Mouse (Mus musculus) megakaryocyte-erythroid progenitor cell, adult 5-6 weeks (primary cell): ENCODE measurements at regions not wholly inside any gene's neighbourhood (a gene's known extent, or its start where the extent isn't known, plus 50 kb on each side); places are given as distances from the start of the nearest gene placed in this dataset.
A peak's percentile ranks its signal among the peaks of the same experiment; 100 is the strongest.

Experiments used
- ATAC-seq: replicated peaks from 2 replicates; pipeline ENCODE4 v1.8.0; 2016; ENCODE audit warnings: mild to moderate bottlenecking, inconsistent platforms; ENCODE audit not compliant: severe bottlenecking, poor library complexity, low FRiP score, low TSS enrichment

DNA sequence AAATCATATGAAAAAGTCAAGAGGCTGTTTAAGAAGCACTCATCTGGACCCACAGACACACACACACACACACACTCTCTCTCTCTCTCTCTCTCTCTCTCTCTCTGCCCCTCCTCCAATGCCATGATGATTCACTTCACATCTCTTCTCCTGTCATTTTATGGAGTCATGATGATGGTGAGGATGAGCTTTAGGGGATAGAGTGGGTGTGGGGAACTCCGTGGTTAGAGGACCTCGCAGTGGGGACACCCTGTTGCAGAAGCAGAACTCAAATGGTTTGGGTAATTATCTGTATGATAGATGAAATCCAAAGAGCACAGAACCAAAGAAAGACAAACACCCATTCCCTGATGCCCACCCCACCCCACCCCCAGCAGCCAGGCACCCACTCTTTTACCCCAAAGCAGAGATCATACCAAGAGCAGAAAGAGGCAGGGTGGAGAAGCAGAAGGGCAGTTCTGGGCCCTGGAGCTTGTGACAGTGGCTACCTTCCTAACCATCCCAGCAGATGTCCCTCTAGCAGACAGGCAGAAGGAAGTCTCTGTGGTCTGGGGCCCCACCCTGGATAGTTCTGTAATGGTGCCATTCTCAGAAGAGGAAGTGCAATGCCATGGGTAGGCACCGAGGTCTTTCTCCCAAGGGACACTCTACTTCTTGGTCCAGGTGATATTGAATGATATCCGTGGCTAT is 87.6 kb upstream of the Bcl6 start:
- ATAC-seq = no peak

DNA sequence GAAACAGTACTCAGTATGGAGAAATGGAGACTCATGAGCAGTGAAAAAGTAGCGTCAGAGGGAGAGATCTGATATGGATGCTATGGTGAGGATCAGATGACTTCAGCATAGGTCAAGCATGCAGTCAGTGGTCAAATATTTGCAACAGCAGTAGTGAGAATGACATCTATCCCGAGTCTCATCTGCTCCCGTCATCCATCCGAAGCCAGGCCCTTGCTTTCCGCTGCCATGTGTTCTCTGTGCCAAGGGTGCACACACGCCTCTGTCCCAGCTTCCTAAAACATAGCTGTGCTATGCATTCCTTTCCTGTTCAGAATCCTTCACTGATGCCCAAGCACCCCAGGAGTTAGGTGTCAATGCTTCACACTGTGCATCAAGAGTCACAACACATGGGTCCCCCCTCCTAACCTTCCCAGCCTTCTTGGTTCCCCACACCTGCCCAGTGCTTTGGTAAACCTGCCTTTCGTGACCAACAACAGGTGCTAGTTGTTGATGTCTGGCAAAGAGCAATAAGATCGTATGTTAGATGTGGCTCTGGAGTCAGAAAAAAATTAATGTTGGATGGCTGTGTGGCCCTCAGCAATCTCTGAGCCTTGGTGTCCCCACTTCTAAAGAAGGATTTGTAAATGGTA is 85.1 kb upstream of the Bcl6 start:
- no peak for ATAC-seq

DNA sequence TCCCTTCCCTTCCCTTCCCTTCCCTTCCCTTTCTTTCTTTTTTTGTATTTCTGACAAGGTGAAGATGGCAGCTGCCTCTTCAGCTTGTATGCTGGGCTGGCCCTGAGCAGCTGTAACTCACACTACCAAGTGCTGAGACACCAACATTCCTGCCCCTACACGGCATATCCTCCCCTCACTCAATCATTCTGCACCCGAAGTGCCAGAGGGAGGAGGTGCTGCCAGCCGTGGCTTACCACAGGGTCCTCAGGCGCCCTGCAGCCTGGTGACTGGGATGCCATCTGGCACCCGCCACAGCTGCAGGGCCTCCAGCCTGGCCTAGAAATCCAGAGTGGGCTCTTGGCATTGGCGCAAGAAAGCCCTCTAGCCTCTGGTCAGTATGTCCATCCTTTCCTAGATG is 84.4 kb upstream of the Bcl6 start:
- ATAC-seq = no peak

DNA sequence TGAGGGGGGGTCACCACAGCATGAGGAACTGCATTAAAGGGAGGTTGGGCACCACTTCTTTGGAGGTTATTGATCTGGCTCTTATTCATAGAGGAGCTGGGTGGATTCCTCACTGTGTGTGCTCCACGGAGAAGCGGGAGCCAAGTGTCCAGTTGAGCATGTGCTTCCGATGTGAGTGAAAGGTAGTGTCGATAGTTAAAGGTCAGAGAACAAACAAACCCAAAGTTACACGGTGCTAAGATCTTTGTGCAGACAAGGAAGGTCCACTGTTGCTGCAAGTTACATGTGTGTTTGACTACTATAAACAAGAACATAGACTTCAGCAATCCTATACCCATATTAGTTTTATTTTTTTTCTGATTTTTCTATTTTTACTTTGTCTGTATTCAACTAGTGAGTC is 80.8 kb upstream of the Bcl6 start:
- ATAC-seq = no peak

DNA sequence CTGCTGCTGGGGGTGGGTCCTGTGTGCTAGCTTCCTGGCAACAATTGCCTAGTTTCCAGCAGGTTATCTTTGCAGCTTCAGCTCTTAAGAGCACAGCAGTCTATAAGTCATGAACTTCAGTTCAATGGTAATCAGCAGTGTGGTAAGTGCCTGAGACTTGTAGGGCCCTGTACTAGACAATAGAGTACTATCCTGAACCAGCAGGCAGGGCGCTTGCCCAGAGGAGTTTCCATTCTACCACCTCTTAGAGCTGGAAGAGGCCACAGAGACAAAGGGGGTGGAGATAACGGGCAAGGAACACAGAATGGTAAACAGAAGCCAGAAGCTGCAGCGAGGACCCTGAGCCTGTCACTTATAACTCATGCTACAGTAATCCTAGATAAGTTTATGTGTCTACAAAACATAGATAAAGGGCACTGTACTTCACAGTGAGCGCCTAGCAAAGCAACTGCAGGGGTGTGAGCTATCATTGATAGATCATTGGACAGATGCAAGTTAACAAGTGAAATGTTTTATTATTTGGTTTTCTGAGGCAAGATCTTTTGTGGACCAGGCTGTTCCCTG is 79.7 kb upstream of the Bcl6 start:
- ATAC-seq = peak; percentile 96

DNA sequence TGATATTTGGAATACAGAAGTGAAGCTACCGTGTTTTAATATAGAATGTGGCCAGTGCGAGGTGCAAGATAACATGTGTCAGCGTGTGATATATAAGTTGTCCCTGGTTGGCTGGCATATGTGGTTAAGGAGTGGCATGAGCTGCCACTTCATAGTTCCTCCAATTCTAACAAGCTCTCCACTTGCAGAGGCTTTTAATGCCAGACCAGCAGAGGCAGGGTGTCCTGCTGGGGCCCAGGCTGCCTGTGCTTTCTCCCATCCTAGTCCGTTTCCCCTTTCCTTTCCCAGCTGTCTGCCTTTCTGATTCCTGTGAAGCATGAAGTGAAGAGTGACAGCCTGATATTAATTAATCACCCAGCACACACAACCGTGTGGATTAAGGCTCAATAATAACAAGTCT is 73.7 kb upstream of the Bcl6 start:
- ATAC-seq = peak; percentile 98

DNA sequence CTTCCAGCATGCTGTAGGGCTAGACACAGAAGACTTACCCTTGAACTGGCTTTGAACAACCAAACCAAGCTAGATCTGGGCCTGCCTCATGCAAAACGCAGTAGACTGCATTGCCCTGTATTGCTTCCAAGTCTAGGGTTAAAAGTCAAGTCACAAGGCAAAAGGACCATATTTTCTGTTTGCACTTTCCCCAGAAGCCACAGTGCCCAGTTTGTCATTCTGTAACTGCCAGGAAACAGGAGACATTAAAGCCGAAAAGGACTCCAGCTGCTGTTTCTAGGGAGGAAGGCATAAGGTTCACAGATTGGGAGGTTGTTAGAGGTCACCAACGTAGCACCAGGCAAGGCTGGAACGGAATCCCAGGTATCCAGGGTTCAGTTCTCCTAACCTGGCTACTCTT is 72.8 kb upstream of the Bcl6 start:
- ATAC-seq = no peak

DNA sequence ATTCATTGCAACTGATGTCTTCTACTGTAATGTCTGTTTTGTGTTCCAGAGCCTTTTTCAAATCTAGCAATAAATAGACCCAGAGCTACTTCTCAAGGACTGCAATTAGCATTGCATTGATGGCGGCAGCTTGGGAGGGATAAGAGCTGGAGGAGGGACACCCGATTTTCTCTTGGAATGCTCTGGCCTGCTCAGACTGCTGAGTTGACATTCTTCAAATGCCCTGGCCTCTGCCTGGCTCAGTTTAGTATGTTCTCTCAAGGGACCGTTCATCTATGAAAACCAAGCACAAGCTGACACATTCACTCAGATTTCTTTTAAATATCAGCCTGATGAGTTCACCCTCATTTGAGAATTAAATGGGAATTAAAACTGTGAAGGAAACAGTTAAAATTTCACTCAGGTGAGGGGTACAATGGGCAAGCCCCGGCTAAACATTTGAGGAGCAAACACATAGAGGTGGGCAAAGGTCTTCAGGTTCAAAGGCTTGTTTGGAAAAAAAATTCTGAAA is 70.5 kb upstream of the Bcl6 start:
- no peak for ATAC-seq

DNA sequence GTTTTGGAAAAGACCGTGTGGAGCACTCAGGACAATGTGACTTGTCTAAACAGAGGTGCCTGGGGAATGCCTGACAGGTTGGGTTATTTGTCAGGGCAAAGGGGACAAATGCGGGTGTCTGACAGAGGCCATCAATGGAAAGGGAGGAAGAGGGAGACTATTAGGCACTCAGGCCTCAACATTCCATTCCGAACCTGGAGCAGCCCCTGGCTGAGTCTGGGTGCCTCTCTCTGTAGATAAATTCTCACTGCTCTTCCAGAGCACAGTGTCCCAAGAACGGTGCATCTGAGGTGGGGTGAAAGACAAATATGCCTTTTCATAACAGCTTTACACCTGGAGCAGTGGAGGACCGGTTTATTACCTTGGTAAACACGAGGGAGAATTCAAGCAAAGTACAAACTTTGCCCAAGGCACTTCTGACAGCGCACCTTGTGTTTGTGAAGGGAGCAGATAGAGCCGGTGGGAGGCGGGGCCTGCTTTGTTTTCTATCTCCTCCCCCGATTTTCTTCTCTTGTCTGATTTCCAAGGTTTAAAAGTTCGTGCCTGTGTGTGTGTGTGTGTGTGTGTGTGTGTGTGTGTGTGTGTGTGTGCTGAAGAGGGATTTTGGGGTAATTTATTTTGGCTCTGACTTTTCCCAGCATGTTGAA is 68.4 kb upstream of the Bcl6 start:
- ATAC-seq = peak; percentile 72

DNA sequence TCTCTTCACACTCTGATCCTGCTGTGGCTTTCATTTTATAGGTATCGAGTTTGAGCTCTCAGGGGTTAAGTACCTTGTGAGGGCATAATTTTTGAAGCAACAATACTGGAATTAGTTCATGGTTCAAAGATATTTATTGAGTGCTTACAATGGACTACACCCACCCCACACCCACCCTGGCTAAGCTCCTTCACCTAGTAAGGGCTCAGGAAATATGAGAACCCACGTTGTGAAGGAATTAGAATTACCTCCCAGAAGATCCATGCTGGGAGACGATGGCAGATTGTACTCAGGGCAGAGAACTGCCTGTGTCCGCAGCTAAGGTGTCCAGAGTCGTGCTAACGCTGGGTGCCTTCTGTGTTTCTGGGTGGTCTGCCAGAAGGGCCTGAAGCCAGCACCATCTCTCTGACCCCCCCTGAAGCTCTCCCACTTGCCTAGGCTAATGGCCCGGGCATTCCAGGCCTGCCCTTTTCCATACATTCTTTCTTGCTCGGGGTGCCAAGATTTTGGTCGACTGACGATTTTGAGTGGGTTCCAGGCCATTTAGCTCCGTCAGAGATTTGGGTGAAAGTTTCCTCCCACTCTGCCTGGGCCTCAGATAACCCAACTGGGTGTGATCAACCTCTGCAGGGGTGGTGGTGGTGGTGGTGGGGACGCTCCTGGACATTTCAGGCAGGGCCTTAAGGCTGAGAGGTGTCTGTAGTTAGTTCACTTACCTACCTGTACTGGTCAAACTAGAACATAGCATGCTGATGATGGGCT is 67.7 kb upstream of the Bcl6 start:
- no peak for ATAC-seq

DNA sequence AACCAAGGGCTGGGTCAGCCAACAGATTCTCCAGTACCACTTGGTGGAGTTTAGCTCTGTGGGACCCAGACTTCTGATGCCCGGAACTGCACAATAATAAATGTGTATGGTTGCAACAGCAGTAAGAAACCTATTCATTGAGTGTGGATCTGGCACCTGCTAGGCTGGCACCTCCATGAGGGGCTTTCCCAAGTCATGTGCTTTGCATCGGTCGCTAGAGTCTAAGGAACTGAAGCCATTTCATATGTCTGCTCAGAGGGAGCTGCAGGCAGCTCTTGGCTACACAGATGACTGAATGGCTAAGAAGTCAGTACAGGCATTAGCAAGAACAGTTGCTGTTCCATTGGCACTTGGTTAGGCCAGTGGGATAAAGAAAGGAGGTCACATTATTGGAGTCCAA is 65.6 kb upstream of the Bcl6 start:
- no peak for ATAC-seq

DNA sequence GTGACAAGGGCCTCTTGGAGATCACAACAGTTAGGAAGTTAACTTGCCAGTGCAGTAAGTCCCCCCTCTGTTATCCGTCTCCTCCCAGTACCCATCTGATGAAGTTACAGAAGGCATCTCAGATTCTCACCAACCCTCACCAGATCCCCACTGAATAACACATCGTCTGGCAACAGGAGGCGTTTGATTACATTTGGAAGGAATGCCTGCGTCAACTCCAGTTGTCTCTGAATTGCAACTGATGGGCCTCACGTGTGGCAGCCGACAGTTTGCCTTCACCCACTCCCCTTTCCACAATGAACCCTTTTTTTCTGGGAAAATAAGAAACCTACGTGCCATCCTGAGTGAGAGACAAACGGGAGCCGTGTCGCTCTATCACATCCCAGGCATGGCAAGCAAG is 64.8 kb upstream of the Bcl6 start:
- no peak for ATAC-seq

DNA sequence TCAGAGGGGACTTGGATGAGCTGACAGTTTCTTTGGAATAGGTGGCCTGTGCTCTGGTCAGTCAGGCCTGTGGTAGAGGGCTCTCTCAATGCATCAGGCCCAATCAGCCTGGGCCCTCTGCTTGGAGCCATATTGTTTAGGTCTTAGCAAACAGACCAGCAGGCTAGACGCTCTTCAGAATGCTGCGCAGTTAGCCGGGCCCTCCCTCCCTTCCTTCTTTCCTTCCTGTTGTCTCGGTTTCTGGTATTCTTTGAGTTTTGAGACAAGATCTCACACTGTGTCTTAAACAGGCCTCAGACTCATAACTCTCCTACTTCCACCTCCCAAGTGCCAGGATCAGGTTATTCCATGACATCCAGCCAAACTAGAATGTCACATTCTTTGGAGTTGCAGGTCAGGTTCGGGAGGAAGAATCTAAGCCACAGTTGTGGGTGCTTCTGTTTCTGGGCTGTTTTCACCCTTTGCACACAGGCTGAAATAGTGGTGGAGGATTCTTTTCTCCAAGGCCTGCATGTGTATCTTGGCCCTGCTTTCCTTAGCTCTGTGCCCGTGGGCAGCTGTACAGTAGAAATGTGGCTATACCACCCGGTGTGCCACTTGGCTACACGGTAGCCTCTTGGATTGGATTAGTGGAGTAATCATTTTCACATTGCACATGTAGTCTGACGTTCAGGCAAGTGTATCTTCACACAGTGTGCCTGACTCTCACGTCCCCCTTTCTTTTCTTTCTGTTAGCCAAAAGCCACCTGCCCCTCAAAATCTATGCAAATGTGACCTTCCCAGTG is 62.4 kb upstream of the Bcl6 start:
- ATAC-seq = no peak

DNA sequence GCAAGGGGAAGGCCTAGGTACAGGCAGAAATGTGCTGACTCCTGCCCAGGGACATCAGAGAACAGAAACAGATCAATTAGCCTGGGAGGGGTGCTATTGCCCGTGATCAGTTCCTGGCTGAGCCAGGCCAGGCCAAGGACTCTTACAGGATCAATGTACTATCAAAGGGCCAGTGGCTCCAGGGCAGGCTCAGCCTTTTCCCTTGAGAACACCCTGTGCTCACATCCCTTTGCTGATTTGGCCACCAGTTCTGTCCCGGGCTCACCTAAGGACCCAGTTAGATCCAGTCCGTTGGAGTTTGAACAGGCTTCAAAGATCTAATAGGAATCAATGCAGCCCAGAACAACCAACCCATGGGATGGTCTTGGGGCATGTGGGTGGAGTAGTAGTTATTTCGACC is 55.1 kb upstream of the Bcl6 start:
- ATAC-seq = no peak

DNA sequence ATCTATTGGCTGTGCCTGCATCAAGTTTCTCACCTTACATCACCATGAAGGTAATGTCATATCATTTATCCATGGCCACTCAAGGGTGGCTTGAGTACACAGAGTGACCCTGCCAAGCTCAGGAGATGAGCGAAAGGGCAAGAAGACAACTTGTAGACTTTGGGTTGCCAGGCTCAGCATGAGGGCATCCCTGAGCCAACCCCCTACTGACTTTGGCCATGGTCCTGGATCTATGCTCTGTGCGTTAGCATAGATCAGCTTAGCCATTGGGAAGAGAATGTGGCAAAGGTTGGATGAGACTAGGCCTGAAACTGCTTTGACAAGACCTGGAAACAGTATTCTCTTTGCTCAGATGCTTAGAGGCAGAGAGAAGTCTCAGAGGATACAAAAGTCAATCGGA is 54.3 kb upstream of the Bcl6 start:
- no peak for ATAC-seq

DNA sequence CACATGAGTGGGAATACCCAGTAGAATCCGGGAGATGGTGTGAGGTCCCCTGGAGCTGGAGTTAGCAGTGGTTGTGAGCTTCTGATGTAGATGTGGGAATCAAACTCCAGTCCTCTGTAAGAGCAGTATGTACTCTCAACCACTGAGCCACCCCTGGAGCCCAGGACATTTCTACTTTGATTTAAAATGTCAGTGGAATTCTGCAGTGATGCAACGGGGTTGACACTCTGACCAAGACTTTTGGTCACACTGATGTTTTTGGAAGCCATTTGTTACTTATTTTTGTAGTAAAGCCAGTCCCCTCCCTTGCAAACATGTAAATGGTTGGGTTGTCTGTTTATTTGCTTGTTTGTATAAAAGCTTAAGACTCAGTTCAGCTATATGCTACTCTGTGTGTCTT is 53.6 kb upstream of the Bcl6 start:
- ATAC-seq = no peak

DNA sequence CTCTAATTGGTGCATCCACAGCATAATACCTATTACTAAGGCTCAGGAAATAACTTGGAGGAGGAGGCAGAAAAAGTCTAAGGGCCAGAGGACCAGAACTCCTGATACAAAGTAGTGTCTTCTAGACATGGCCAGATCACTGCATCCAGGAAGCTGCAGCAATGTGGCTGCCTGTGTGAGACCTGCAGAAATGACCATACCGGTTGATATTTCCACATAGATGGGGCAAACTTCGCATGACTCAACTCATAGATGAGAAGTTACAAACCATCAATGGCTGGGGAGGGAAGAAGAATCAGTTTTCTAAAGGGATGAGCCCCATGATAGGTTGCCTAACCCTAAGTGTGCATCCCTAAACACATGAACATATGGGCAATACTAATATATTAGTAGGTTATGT is 52.8 kb upstream of the Bcl6 start:
- no peak for ATAC-seq

DNA sequence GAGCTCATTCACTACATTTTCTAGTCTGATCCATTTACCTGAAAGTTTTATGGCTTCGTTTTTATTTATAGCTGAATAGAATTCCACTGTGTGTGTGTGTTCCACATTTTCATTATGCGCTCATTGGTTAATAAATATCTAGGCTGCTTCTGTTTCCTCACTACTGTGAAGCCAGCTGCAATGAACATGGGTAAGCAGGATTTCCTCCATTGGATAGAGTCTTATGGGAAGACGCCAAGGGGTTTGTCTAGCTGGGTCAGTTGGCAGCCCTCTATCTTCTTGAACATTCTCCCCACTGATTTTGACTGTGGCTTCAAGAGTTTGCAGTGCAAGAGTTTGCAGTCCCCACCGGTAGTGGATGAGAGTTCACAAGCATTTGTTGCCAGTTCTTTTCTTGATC is 51.1 kb upstream of the Bcl6 start:
- ATAC-seq = no peak
